Mouse (Mus musculus) megakaryocyte, embryonic 14.5 days (primary cell): Measurements from ENCODE around the gene Clip4.

Source experiments
- FLI1 ChIP-seq: IDR thresholded peaks from 2 replicates; pipeline ENCODE4 v1.6.1; 2012; ENCODE audit warnings: low read length, inconsistent platforms, mixed read lengths
- GATA1 ChIP-seq: IDR thresholded peaks from 3 replicates; pipeline ENCODE4 v1.6.1; 2012; ENCODE audit warnings: mixed read lengths, low read length, inconsistent platforms, borderline replicate concordance

- TF ChIP-seq GATA1 (no peak), FLI1 (no peak)
These were observed 59.4 kb downstream of the Clip4 start for GRCm38 (mm10) chr17:71827627-71828026.
